Mouse (Mus musculus): Measurements from ENCODE around the gene Chit1.

DNA sequence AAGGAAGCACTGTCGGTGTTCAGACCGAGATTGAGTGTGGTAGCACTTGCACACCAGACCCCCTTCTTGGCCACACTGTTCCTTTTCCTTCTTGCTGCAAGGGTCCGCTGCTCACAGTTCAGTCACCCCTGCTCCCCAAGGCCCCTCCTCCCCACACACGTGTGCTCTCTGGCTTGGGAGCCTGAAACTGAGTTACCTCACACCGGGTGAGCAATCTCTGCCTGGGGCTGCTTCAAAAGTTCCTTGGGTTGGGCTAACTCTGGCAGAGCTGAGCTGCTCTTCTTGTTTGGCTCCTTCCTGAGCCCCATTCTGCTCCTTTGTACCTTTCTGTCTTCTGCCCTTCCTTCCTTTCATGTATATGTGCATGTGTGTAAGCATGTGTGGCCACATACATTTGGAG lies 2.5 kb downstream of the Chit1 start:
- TF ChIP-seq GATA1 (IDR thresholded peaks at IDR 0.05; ENCODE audit: low read length) (no peak), TAL1 (IDR thresholded peaks at IDR 0.05; ENCODE audit: low read length) (no peak)
